Mouse (Mus musculus) lung, postnatal 0 days (tissue): ENCODE measurements at regions not wholly inside any gene's neighbourhood (a gene's known extent, or its start where the extent isn't known, plus 50 kb on each side); places are given as distances from the start of the nearest gene placed in this dataset.

ENCODE experiments used
- ATAC-seq: fragments of 200-750 bp; cut with Nextera tagmentation; 2 replicates; pipeline ENCODE4 v1.8.0; 2017; ENCODE audit warnings: moderate library complexity
- DNase-seq: peaks from one replicate; pipeline ENCODE4 v3.0.0-alpha.2; 2016; ENCODE audit warnings: low spot score
- H3K27ac ChIP-seq: fragments of 300-500 bp; sonication (generic); 2 replicates; pipeline ENCODE4 v1.5.1; 2014; ENCODE audit warnings: antibody characterized with exemption, mild to moderate bottlenecking, low read length, mixed read lengths
- H3K27me3 ChIP-seq: fragments of 300-500 bp; sonication (generic); replicated peaks from 2 replicates; pipeline ENCODE4 v1.6.1; 2014; ENCODE audit warnings: low read length, mixed read lengths; ENCODE audit not compliant: insufficient read depth
- H3K36me3 ChIP-seq: fragments of 300-500 bp; sonication (generic); 2 replicates; pipeline ENCODE4 v1.6.1; 2014; ENCODE audit warnings: low read length, mixed read lengths; ENCODE audit not compliant: insufficient read depth
- H3K4me1 ChIP-seq: fragments of 300-500 bp; sonication (generic); 2 replicates; pipeline ENCODE4 v1.6.1; 2014; ENCODE audit warnings: antibody characterized with exemption, low read depth, low read length, mixed read lengths; ENCODE audit not compliant: insufficient read depth
- H3K4me2 ChIP-seq: fragments of 300-500 bp; sonication (generic); replicated peaks from 2 replicates; pipeline ENCODE4 v1.6.1; 2014; ENCODE audit warnings: low read depth, mild to moderate bottlenecking, low read length, moderate library complexity, mixed read lengths
- H3K4me3 ChIP-seq: fragments of 300-500 bp; sonication (generic); 2 replicates; pipeline ENCODE4 v1.5.1; 2014; ENCODE audit warnings: low read depth, low read length
- H3K9ac ChIP-seq: fragments of 300-500 bp; sonication (generic); replicated peaks from 2 replicates; pipeline ENCODE4 v1.6.1; 2014; ENCODE audit warnings: low read depth, mild to moderate bottlenecking
- H3K9me3 ChIP-seq: fragments of 300-500 bp; sonication (generic); 2 replicates; pipeline ENCODE4 v1.6.1; 2016; ENCODE audit warnings: low read length, mixed read lengths
- CTCF ChIP-seq: IDR thresholded peaks from 2 replicates; pipeline ENCODE4 v1.5.1; 2016; ENCODE audit warnings: antibody characterized with exemption, mild to moderate bottlenecking
- EP300 ChIP-seq: IDR thresholded peaks from 2 replicates; pipeline ENCODE4 v1.6.1; 2016; ENCODE audit warnings: antibody characterized with exemption, mild to moderate bottlenecking, control low read depth
- WGBS: fragments of 180-500 bp; shearing (Covaris S2); extraction: QIAGEN DNeasy Blood & Tissue Kit; methylation state at CpG from one replicate; pipeline ENCODE4 v1.1.7; 2014; 5-methylcytosine and 5-hydroxymethylcytosine counted together

DNA sequence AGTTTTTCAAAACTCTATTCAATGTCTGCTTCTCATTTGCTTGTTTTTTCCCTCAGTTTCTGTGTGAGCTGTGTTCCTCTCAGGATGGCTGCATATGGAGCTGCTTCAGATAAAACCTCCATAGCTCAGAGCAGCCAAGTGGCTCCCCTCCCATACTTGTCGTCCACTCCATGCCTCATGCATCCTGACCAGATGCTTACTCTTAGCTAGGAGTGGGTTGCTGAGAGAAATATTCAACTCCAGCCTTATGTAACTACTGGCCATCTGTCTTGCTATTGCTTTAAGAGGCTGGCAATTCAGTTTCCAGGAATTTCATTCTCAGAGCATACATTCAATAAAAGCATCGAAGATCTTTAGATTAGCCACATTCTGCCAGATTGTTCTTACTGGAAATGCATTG, 907.1 kb upstream of the Slc10a2 start:
- TF ChIP-seq EP300 (no peak), CTCF (no peak)

DNA sequence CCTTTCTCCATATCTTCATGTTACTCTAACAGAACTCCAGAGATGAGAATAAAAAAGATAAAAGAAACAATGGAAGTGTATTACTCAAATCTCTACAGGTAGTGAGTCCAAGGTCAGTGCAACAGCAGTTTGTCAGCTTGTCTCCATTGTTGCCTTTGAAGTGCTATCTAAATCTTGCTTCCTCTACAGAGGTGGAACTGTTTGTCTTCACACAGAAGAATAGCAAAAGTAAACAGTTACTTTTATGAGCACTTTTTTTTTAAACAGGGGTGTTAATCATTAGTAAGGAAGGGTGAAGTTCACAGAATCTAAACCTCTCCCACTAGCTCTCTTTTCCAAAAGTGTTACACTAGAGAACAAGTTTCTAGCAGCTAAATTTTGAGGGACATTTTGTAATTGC, 906.0 kb upstream of the Slc10a2 start:
- Histone ChIP-seq H3K4me1 (no peaks in the 10 kb centered on the region), H3K9ac (no peak overlapping the region), H3K9me3 (no peaks in the 10 kb centered on the region), H3K4me2 (no peak overlapping the region), H3K27me3 (no peaks in the 10 kb centered on the region), H3K4me3 (no peak overlapping the region), H3K36me3 (no peaks in the 10 kb centered on the region), H3K27ac (no peak overlapping the region)
- DNase-seq (peak; percentile 9), ATAC-seq (no peak)
- TF ChIP-seq EP300 (no peak), CTCF (no peak)

More for the DNA sequence above, 907.1 kb upstream of the Slc10a2 start:
- Histone ChIP-seq H3K4me1 (no peaks in the 10 kb centered on the region), H3K9me3 (no peaks in the 10 kb centered on the region), H3K4me3 (no peak overlapping the region), H3K27me3 (no peaks in the 10 kb centered on the region), H3K9ac (no peak overlapping the region), H3K4me2 (no peak overlapping the region), H3K27ac (no peak overlapping the region), H3K36me3 (no peaks in the 10 kb centered on the region)
- WGBS, result 43% methylated on average over 2 of the region's 2 CpGs
- DNase-seq (peak; percentile 10), ATAC-seq (peak; percentile 56; the same call in 1 of the 2 replicates)

DNA sequence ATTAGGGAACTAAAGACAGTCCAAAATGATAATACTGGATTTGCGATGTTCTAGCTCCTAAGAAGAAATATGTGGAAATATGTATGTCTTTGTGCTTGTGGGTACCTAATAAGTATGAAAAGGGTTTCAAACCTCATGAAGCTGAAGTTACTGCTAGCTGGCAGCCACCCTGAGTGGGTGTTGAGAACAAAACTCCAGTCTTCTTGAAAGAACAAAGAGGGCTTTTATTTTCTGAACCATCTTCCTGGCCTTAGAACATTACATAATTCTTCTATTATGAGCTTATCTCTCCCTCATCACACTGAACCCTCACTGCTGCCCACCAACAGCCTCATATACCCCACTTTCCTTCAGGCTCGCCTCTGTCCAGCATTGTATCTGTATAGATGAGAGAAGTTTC, 905.6 kb upstream of the Slc10a2 start:
- no peak for DNase-seq
- Histone ChIP-seq H3K36me3 (no peaks in the 10 kb centered on the region), H3K27me3 (no peaks in the 10 kb centered on the region), H3K27ac (no peak overlapping the region), H3K4me3 (no peak overlapping the region), H3K4me1 (no peaks in the 10 kb centered on the region), H3K9ac (no peak overlapping the region), H3K4me2 (no peak overlapping the region), H3K9me3 (no peaks in the 10 kb centered on the region)
- TF ChIP-seq CTCF (no peak), EP300 (no peak)
- ATAC-seq, result no peak
- 54% methylated on average over 2 of the region's 2 CpGs for WGBS

DNA sequence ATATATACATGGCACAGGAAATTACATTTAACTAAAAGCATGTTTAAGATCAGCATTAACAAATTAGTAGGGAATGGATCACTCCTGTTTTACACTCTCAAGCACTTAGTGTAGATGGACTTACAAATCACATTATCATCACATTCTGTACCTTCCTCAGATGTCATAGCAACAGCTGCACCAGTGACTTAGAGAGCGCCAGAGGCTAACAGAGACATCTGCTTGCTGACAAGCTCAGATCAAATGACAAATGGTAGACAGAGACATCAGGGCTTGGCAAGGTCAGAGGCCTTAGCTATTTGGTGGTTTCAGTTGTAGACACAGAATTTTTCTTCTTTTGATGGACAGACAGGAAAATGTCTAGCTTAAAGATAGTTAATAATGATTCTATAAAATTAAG, 897.5 kb upstream of the Slc10a2 start:
- 0 out of 2 replicates have a peak, but pooled peaks cover under 1% of the 10 kb centered on the region for H3K9me3 ChIP-seq
- no peak overlapping the region for H3K4me2 ChIP-seq
- H3K4me1 ChIP-seq, result no peaks in the 10 kb centered on the region
- WGBS, result 46% methylated on average over 1 of the region's 1 CpGs
- TF ChIP-seq CTCF, result no peak
- TF ChIP-seq EP300, result no peak
- H3K4me3 ChIP-seq, result no peak overlapping the region
- no peak for ATAC-seq
- DNase-seq, result no peak
- H3K27me3 ChIP-seq, result no peaks in the 10 kb centered on the region
- H3K9ac ChIP-seq, result no peak overlapping the region
- no peaks in the 10 kb centered on the region for H3K36me3 ChIP-seq
- H3K27ac ChIP-seq, result no peak overlapping the region

DNA sequence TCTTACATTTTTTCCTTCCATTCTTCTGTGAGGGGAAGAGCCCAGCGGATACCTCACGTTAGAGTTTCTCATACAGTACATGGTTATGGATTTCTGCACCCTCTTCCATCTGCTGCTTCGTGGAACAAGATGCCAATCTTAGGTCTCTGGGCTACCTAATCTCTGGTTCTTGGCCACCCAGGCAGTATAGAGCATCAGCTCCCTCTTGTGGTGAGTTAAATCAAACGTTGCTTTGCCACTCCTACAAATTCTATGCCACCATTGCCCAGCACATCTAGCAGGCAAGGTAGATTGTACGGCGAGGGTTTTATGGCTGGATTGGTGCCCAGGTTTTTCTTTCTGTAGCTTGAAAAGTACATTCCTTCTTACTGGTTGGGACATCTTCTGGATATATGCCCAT, 889.7 kb upstream of the Slc10a2 start:
- Histone ChIP-seq H3K4me3 (no peak overlapping the region), H3K27ac (no peak overlapping the region), H3K9me3 (0 out of 2 replicates have a peak, but pooled peaks cover 4% of the 10 kb centered on the region), H3K36me3 (no peaks in the 10 kb centered on the region), H3K4me1 (no peaks in the 10 kb centered on the region), H3K4me2 (no peak overlapping the region), H3K27me3 (no peaks in the 10 kb centered on the region), H3K9ac (no peak overlapping the region)
- DNase-seq (no peak), ATAC-seq (no peak)
- 60% methylated on average over 6 of the region's 6 CpGs for WGBS
- TF ChIP-seq CTCF, result peak; percentile 43
- no peak for TF ChIP-seq EP300

DNA sequence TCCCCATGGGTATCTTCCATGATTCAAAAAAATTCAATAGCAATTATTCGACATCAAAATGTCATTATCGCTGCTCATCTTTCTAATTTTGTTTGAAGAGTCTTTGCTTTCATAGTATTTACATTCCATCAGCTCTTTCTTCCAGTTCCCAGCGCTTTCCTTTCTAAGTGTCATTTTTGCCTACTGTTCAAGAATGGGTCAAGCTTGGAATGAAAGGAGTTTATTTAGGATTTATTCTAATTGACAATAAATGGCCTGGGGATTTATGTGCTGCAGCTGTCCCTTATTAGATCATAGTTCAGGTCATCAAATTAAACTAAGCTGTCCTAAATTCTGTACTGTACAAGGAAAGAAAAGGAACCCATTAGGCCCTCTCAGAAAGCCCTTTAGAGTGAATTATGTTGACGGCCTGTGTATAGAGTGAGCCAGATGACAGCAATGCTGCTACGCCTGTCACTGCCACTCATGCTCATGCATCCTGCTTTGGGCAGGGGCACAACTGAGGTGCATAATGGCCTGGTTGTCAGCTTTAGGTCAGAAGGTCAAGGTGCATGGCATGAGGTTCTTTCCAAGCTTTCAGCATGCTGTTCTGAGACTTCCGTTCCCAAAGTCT, 860.4 kb upstream of the Slc10a2 start:
- H3K4me2 ChIP-seq, result no peak overlapping the region
- no peak overlapping the region for H3K4me3 ChIP-seq
- no peak overlapping the region for H3K27ac ChIP-seq
- H3K27me3 ChIP-seq, result no peaks in the 10 kb centered on the region
- H3K36me3 ChIP-seq, result no peaks in the 10 kb centered on the region
- no peaks in the 10 kb centered on the region for H3K4me1 ChIP-seq
- 48% methylated on average over 6 of the region's 6 CpGs for WGBS
- DNase-seq (no peak), ATAC-seq (no peak)
- TF ChIP-seq CTCF (no peak), EP300 (no peak)
- H3K9me3 ChIP-seq, result no peaks in the 10 kb centered on the region
- H3K9ac ChIP-seq, result no peak overlapping the region

DNA sequence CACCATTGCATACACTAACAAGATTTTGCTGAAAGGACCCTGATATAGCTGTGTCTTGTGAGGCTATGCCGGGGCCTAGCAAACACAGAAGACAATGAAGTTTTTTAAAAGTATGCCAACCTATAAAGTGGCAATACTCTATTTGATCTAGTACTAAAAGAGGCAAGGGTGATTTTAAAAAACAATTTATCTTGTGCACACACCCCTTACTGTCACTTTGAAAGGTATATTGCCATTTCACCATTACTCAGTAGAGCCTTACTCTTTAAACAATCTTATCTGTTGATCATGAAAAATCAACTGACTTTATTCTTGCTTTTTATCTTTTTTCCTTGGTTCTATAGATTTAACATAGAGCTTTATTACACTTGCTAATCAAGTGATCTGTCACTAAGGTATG, 859.1 kb upstream of the Slc10a2 start:
- ATAC-seq, result no peak
- no peak for DNase-seq

More for the DNA sequence above, 859.1 kb upstream of the Slc10a2 start:
- no peak overlapping the region for H3K4me2 ChIP-seq
- no peak overlapping the region for H3K27ac ChIP-seq
- H3K9ac ChIP-seq, result no peak overlapping the region
- no peak overlapping the region for H3K4me3 ChIP-seq
- H3K9me3 ChIP-seq, result no peaks in the 10 kb centered on the region
- 47% methylated on average over 1 of the region's 1 CpGs for WGBS
- no peaks in the 10 kb centered on the region for H3K27me3 ChIP-seq
- H3K4me1 ChIP-seq, result no peaks in the 10 kb centered on the region
- no peaks in the 10 kb centered on the region for H3K36me3 ChIP-seq
- no peak for TF ChIP-seq EP300
- no peak for TF ChIP-seq CTCF
